Mouse (Mus musculus) c-Kit-positive CD71-positive TER-119-negative erythroid progenitor cells, embryonic 14.5 days (primary cell): ENCODE measurements around the gene Frg2f1.
A peak's percentile ranks its signal among the peaks of the same experiment; 100 is the strongest.

Experiments used
- DNase-seq: peaks from one replicate; pipeline ENCODE4 v3.0.0-alpha.2; 2013; ENCODE audit warnings: low read depth

Gene Frg2f1

GRCm38 (mm10) chr4:119492291-119492932 is 46.9 kb downstream of the Frg2f1 start, which contains the start of gene Rimkla:
Gene Rimkla (minus strand): TSS chr4:119492628.
- no peak for DNase-seq

- DNase-seq, result peak; percentile 20
Measured at GRCm38 (mm10) chr4:119490806-119491205, 48.5 kb downstream of the Frg2f1 start.

DNA sequence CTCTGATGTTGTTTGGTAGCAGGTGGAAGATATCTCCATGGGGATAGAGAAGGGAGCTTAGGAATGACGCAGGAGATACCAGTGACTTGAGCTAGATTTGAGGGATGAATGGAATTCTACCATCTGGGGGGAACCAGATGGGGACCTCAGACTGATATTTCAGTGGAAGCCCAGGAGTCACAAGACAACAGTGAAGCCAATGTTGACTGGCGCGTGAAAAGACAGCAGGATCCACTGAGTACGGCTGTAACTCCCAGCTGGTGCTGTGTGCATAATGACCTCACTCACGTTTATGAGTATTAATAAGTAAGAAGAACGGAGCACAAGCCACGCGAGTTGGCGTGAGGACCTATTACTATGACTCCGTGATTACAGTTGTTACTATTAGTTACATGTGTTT is 49.7 kb downstream of the Frg2f1 start:
- no peak for DNase-seq

- DNase-seq, result no peak
Measured at GRCm38 (mm10) chr4:119484882-119485281, 54.4 kb downstream of the Frg2f1 start.

GRCm38 (mm10) chr4:119483051-119483450 is 56.3 kb downstream of the Frg2f1 start:
- no peak for DNase-seq
